Mouse (Mus musculus): Measurements from ENCODE around the gene Tbc1d2. TPM values are rescaled to one million over a fixed set of nuclear protein-coding genes. Genes with fewer than 3 reads are reported as not detected.
"Not testable (repeated sequence)": the region's sequence is repeated elsewhere in the genome, so short reads cannot be mapped to it uniquely, and the experiment has no call there.

Gene Tbc1d2
- polyA plus RNA-seq, 1 experiment from 2014 or later: 2.7 TPM

GRCm38 (mm10) chr4:46585041-46585810 lies 64.8 kb downstream of the Tbc1d2 start:
- ATAC-seq (ENCODE audit: low FRiP score, low TSS enrichment): no peak
- Histone ChIP-seq H3K4me2 (replicated peaks; ENCODE audit: low read depth) (no peak overlapping the region), H3K27me3 (ENCODE audit: control insufficient read depth, insufficient read depth, low read length) (no peaks in the 10 kb centered on the region), H3K4me1 (replicated peaks; ENCODE audit: control insufficient read depth, insufficient read depth) (no peaks in the 10 kb centered on the region), H3K9ac (ENCODE audit: low read length) (no peak overlapping the region), H3K9me3 (ENCODE audit: control insufficient read depth, low read length) (no peaks in the 10 kb centered on the region), H3K27ac (replicated peaks) (no peak overlapping the region), H3K36me3 (ENCODE audit: control insufficient read depth, insufficient read depth, low read length) (no peaks in the 10 kb centered on the region), H3K4me3 (ENCODE audit: low read depth, low read length) (no peak overlapping the region)
- 70% methylated on average over 13 of the region's 13 CpGs for WGBS
- DNase-seq (ENCODE audit: low spot score): no peak
- TF ChIP-seq EP300 (optimal IDR thresholded peaks at IDR 0.05): no peak
- TF ChIP-seq CTCF (IDR thresholded peaks at IDR 0.05; ENCODE audit: low read depth): no peak

- H3K27me3 ChIP-seq (ENCODE audit: control insufficient read depth, insufficient read depth, low read length); ATAC-seq (ENCODE audit: low FRiP score, low TSS enrichment); H3K4me2 ChIP-seq (replicated peaks; ENCODE audit: low read depth); H3K36me3 ChIP-seq (ENCODE audit: control insufficient read depth, insufficient read depth, low read length); H3K9ac ChIP-seq (ENCODE audit: low read length); H3K4me1 ChIP-seq (replicated peaks; ENCODE audit: control insufficient read depth, insufficient read depth); DNase-seq (ENCODE audit: low spot score); H3K9me3 ChIP-seq (ENCODE audit: control insufficient read depth, low read length); H3K27ac ChIP-seq (replicated peaks); H3K4me3 ChIP-seq (ENCODE audit: low read depth, low read length): not testable (repeated sequence)
- 27% methylated on average over 3 of the region's 3 CpGs for WGBS
Observed at GRCm38 (mm10) chr4:46584536-46584935, 65.5 kb downstream of the Tbc1d2 start.

GRCm38 (mm10) chr4:46584084-46584483 lies 65.9 kb downstream of the Tbc1d2 start:
- not testable (repeated sequence) for H3K4me3 ChIP-seq (ENCODE audit: low read depth, low read length); ATAC-seq (ENCODE audit: low FRiP score, low TSS enrichment); H3K9me3 ChIP-seq (ENCODE audit: control insufficient read depth, low read length); H3K4me2 ChIP-seq (replicated peaks; ENCODE audit: low read depth); H3K27me3 ChIP-seq (ENCODE audit: control insufficient read depth, insufficient read depth, low read length); H3K4me1 ChIP-seq (replicated peaks; ENCODE audit: control insufficient read depth, insufficient read depth); H3K36me3 ChIP-seq (ENCODE audit: control insufficient read depth, insufficient read depth, low read length); DNase-seq (ENCODE audit: low spot score); H3K9ac ChIP-seq (ENCODE audit: low read length); H3K27ac ChIP-seq (replicated peaks)
- WGBS: 59% methylated on average over 2 of the region's 6 CpGs

GRCm38 (mm10) chr4:46582024-46582423 lies 68.0 kb downstream of the Tbc1d2 start:
- WGBS: 90% methylated on average over 9 of the region's 9 CpGs
- not testable (repeated sequence) for H3K4me2 ChIP-seq (replicated peaks; ENCODE audit: low read depth); H3K27me3 ChIP-seq (ENCODE audit: control insufficient read depth, insufficient read depth, low read length); ATAC-seq (ENCODE audit: low FRiP score, low TSS enrichment); DNase-seq (ENCODE audit: low spot score); H3K36me3 ChIP-seq (ENCODE audit: control insufficient read depth, insufficient read depth, low read length); H3K9ac ChIP-seq (ENCODE audit: low read length); H3K9me3 ChIP-seq (ENCODE audit: control insufficient read depth, low read length); H3K4me1 ChIP-seq (replicated peaks; ENCODE audit: control insufficient read depth, insufficient read depth); H3K4me3 ChIP-seq (ENCODE audit: low read depth, low read length); H3K27ac ChIP-seq (replicated peaks)

GRCm38 (mm10) chr4:46581577-46581976 lies 68.4 kb downstream of the Tbc1d2 start:
- H3K27me3 ChIP-seq (ENCODE audit: control insufficient read depth, insufficient read depth, low read length); H3K36me3 ChIP-seq (ENCODE audit: control insufficient read depth, insufficient read depth, low read length); H3K9ac ChIP-seq (ENCODE audit: low read length); H3K9me3 ChIP-seq (ENCODE audit: control insufficient read depth, low read length); DNase-seq (ENCODE audit: low spot score); H3K27ac ChIP-seq (replicated peaks); H3K4me1 ChIP-seq (replicated peaks; ENCODE audit: control insufficient read depth, insufficient read depth); H3K4me2 ChIP-seq (replicated peaks; ENCODE audit: low read depth); ATAC-seq (ENCODE audit: low FRiP score, low TSS enrichment); H3K4me3 ChIP-seq (ENCODE audit: low read depth, low read length): not testable (repeated sequence)
- 95% methylated on average over 22 of the region's 22 CpGs for WGBS

GRCm38 (mm10) chr4:46580799-46581243 lies 69.2 kb downstream of the Tbc1d2 start:
- H3K9ac ChIP-seq (ENCODE audit: low read length); H3K36me3 ChIP-seq (ENCODE audit: control insufficient read depth, insufficient read depth, low read length); H3K27ac ChIP-seq (replicated peaks); H3K27me3 ChIP-seq (ENCODE audit: control insufficient read depth, insufficient read depth, low read length); H3K4me3 ChIP-seq (ENCODE audit: low read depth, low read length); H3K4me2 ChIP-seq (replicated peaks; ENCODE audit: low read depth); ATAC-seq (ENCODE audit: low FRiP score, low TSS enrichment); DNase-seq (ENCODE audit: low spot score); H3K9me3 ChIP-seq (ENCODE audit: control insufficient read depth, low read length); H3K4me1 ChIP-seq (replicated peaks; ENCODE audit: control insufficient read depth, insufficient read depth): not testable (repeated sequence)
- 92% methylated on average over 15 of the region's 15 CpGs for WGBS

GRCm38 (mm10) chr4:46578796-46579346 lies 71.1 kb downstream of the Tbc1d2 start:
- H3K27ac ChIP-seq (replicated peaks); H3K27me3 ChIP-seq (ENCODE audit: control insufficient read depth, insufficient read depth, low read length); ATAC-seq (ENCODE audit: low FRiP score, low TSS enrichment); H3K4me2 ChIP-seq (replicated peaks; ENCODE audit: low read depth); H3K4me3 ChIP-seq (ENCODE audit: low read depth, low read length); DNase-seq (ENCODE audit: low spot score); H3K9me3 ChIP-seq (ENCODE audit: control insufficient read depth, low read length); H3K36me3 ChIP-seq (ENCODE audit: control insufficient read depth, insufficient read depth, low read length); H3K9ac ChIP-seq (ENCODE audit: low read length); H3K4me1 ChIP-seq (replicated peaks; ENCODE audit: control insufficient read depth, insufficient read depth): not testable (repeated sequence)
- 96% methylated on average over 8 of the region's 8 CpGs for WGBS
